ENCODE assay signal across 8 mouse cellular contexts in the genomic region with DNA sequence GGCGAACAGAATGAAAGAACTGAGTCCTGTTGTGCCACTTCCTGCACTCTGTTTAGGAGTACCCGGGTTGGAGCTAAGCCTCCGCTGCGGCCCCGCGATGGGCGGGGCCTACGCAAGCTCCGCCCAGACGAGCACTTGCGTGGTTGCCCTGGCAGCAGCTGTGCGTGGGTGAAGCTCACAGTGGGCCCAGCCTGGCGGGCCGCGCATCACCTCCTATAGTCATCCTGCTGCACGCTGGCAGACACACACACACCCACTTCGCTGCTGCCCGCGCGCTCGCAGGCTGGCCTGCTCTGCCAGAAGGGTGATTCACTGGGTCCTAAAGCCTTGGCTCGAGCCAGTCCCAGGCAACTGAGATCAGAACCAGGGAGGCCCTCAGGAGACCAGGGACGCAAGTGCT. TPM values are rescaled to one million over a fixed set of nuclear protein-coding genes. Genes with fewer than 3 reads are reported as not detected.
DNase-seq lines count a peak whose midpoint lies in the region; TF ChIP-seq lines count a peak whose summit lies in the region.

No protein-coding gene starts in this region.

- TF ChIP-seq POLR2A in brain, embryonic 14.5 days (IDR thresholded peaks at IDR 0.05; ENCODE audit: borderline replicate concordance, extremely low read depth, insufficient read depth, insufficient read length, poor library complexity, severe bottlenecking), result peak; percentile 58; the same call in 1 of the 2 replicates
- peak; percentile 47; the same call in 1 of the 2 replicates for TF ChIP-seq POLR2A in embryonic fibroblast, embryonic 13.5 days (IDR thresholded peaks at IDR 0.05; ENCODE audit: low read depth, low read length)
- TF ChIP-seq POLR2A in kidney, adult 2 months (IDR thresholded peaks at IDR 0.05; ENCODE audit: low read depth, low read length), result no peak
- TF ChIP-seq POLR2A in small intestine, adult 2 months (IDR thresholded peaks at IDR 0.05; ENCODE audit: low read depth, low read length), result no peak

- H3K4me3 ChIP-seq in embryonic fibroblast, embryonic 13.5 days (ENCODE audit: insufficient read depth, low read length), result peak overlapping the region; percentile 10
- peak overlapping the region; percentile 46 for H3K4me3 ChIP-seq in kidney, adult 2 months (ENCODE audit: insufficient read depth, low read depth, low read length)
- H3K4me3 ChIP-seq in midbrain, embryonic 10.5 days, result peak overlapping the region; percentile 68
- H3K4me3 ChIP-seq in small intestine, adult 2 months (ENCODE audit: low read depth, low read length), result peak overlapping the region; percentile 61

- no peak for TF ChIP-seq CTCF in brain, embryonic 14.5 days (IDR thresholded peaks at IDR 0.05; ENCODE audit: borderline replicate concordance, extremely low read depth, insufficient read depth, insufficient read length)
- TF ChIP-seq CTCF in embryonic fibroblast, embryonic 13.5 days (IDR thresholded peaks at IDR 0.05; ENCODE audit: borderline replicate concordance, insufficient read depth, low read length), result no peak
- no peak for TF ChIP-seq CTCF in kidney, adult 2 months (conservative IDR thresholded peaks at IDR 0.05; ENCODE audit: insufficient read depth, insufficient read length, low read depth, low read length)
- no peak for TF ChIP-seq CTCF in small intestine, adult 2 months (IDR thresholded peaks at IDR 0.05; ENCODE audit: extremely low read depth, insufficient read length, insufficient replicate concordance, low read depth, low read length)

- no peaks in the 10 kb centered on the region for H3K36me3 ChIP-seq in kidney, adult 2 months (ENCODE audit: control insufficient read depth, insufficient read depth, low read length)
- H3K36me3 ChIP-seq in midbrain, embryonic 10.5 days, result no peaks in the 10 kb centered on the region
- H3K36me3 ChIP-seq in small intestine, adult 2 months (ENCODE audit: control insufficient read depth, insufficient read depth, low read length), result no peaks in the 10 kb centered on the region

- WGBS in kidney, adult 2 months, result 2% methylated on average over 23 of the region's 23 CpGs
- under 1% methylated on average over 23 of the region's 23 CpGs for WGBS in midbrain, embryonic 10.5 days
- 1% methylated on average over 23 of the region's 23 CpGs for WGBS in small intestine, adult 2 months

- DNase-seq in 3T3-L1 (ENCODE audit: low read depth, low spot score), result peak; percentile 70
- DNase-seq in brain, embryonic 14.5 days (ENCODE audit: low read depth), result peak; percentile 96
- DNase-seq in heart, adult 9 months (ENCODE audit: low spot score in 2 of 2), result peak; percentile 52 to 60
- peak; percentile 64 for DNase-seq in kidney, adult 2 months
- DNase-seq in left cerebral cortex, postnatal 4 days, result peak; percentile 92
- peak; percentile 85 for DNase-seq in midbrain, embryonic 10.5 days (ENCODE audit: low spot score)

- H3K4me1 ChIP-seq in embryonic fibroblast, embryonic 13.5 days (ENCODE audit: control insufficient read depth, insufficient read depth, low read length), result no peaks in the 10 kb centered on the region
- no peaks in the 10 kb centered on the region for H3K4me1 ChIP-seq in kidney, adult 2 months (ENCODE audit: control insufficient read depth, insufficient read depth, low read length)
- peaks cover 7% of the 10 kb centered on the region for H3K4me1 ChIP-seq in midbrain, embryonic 10.5 days
- no peaks in the 10 kb centered on the region for H3K4me1 ChIP-seq in small intestine, adult 2 months (ENCODE audit: control insufficient read depth, insufficient read depth, insufficient read length, low read length)

- H3K9me3 ChIP-seq in midbrain, embryonic 10.5 days (replicated peaks), result no peaks in the 10 kb centered on the region

- no peaks in the 10 kb centered on the region for H3K27me3 ChIP-seq in kidney, adult 2 months (replicated peaks; ENCODE audit: control insufficient read depth, insufficient read depth, low read length)
- H3K27me3 ChIP-seq in midbrain, embryonic 10.5 days (ENCODE audit: low read depth, poor library complexity, severe bottlenecking), result no peaks in the 10 kb centered on the region
- H3K27me3 ChIP-seq in small intestine, adult 2 months (ENCODE audit: control insufficient read depth, insufficient read depth, low read length), result no peaks in the 10 kb centered on the region

- no peak overlapping the region for H3K27ac ChIP-seq in embryonic fibroblast, embryonic 13.5 days (ENCODE audit: insufficient read depth, low read length)
- no peak overlapping the region for H3K27ac ChIP-seq in kidney, adult 2 months (ENCODE audit: insufficient read depth, low read depth, low read length)
- H3K27ac ChIP-seq in midbrain, embryonic 10.5 days (replicated peaks), result peak overlapping the region; percentile 82
- no peak overlapping the region for H3K27ac ChIP-seq in small intestine, adult 2 months (ENCODE audit: insufficient read depth, low read depth, low read length)

- intact Hi-C loops in left cerebral cortex, postnatal 4 days (cut with DNase I), result no loop called here

RNA-seq across cellular contexts. Expression of gene Ankef1, which starts 30.3 kb away (rescaled TPM):
- 0.32 and 0.42 TPM in 2 replicates for polyA plus RNA-seq in brain, embryonic 14.5 days (2012; rRNA removed)
- polyA plus RNA-seq in embryonic fibroblast, embryonic 13.5 days (2011; ENCODE audit: insufficient read length, low read depth, missing spikeins), result 0.51 TPM in 1 of 2 replicates, not detected in the other
- polyA plus RNA-seq in kidney, adult 2 months (2012; rRNA removed), result 1.1 and 1.5 TPM in 2 replicates
- total RNA-seq in left cerebral cortex, postnatal 4 days (2021), result 1 to 10 TPM; 1.2 to 1.8 TPM
- 0.65 TPM in 2 replicates for polyA plus RNA-seq in midbrain, embryonic 10.5 days (2016; fragmentation: Nextera tagmentation; extraction: Ambion mirVana)
- not detected in 2 replicates for polyA plus RNA-seq in small intestine, adult 2 months (2012; rRNA removed)

Comparison
In these comparisons a context has a peak if more than half of its experiments do, and no peak if none do; other contexts are left out.
1. POLR2A ChIP-seq: peak in brain, embryonic 14.5 days (single experiment) and embryonic fibroblast, embryonic 13.5 days (single experiment); none in kidney, adult 2 months (single experiment) and small intestine, adult 2 months (single experiment).
2. H3K4me3 ChIP-seq: peak in every context shown above with its lines; median percentile 68 in midbrain, embryonic 10.5 days; 61 in small intestine, adult 2 months; 46 in kidney, adult 2 months; 10 in embryonic fibroblast, embryonic 13.5 days.
3. Peak in every context shown above with its lines, with median percentiles within 50 percentile points of each other: DNase-seq.